Mouse (Mus musculus) lung, adult 2 months (tissue): ENCODE measurements at regions not wholly inside any gene's neighbourhood (a gene's known extent, or its start where the extent isn't known, plus 50 kb on each side); places are given as distances from the start of the nearest gene placed in this dataset.

Experiments used
- CTCF ChIP-seq: fragments of 200-500 bp; IDR thresholded peaks from 2 replicates; pipeline ENCODE4 v1.5.1; 2011; ENCODE audit warnings: mild to moderate bottlenecking, low read length, control low read depth; ENCODE audit not compliant: insufficient read depth
- POLR2A ChIP-seq: fragments of 200-500 bp; IDR thresholded peaks from 2 replicates; pipeline ENCODE4 v1.6.1; 2011; ENCODE audit warnings: low read depth, mild to moderate bottlenecking, control low read depth, low read length, borderline replicate concordance; ENCODE audit errors: extremely low read depth

DNA sequence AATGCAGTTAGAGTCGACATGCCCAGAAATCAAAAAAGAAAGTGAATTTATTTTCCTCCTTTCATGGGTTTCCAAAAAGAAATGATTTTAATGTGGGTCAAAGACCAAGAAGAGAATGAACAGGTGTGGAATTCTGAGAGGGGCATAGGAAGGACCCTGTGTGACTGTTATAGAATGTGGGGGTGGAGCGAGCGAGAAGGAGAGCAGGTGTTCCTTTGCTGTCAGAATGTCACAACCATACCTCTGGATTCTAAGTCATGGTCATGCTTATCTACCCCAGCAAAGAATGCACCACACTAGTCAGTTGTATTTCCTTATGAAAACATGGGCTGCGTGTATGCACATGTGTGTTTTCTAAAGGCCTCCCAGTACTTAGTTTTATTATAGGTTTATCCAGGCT lies 168.9 kb upstream of the Itga4 start:
- no peak for TF ChIP-seq CTCF
- no peak for TF ChIP-seq POLR2A
